Mouse (Mus musculus): ENCODE data around the gene Rpl4.
"Not testable (repeated sequence)": the region's sequence is repeated elsewhere in the genome, so short reads cannot be mapped to it uniquely, and the experiment has no call there.

Rpl4 gene

GRCm38 (mm10) chr9:64172816-64173665 is at the start of gene Rpl4, which contains the start of gene Zwilch:
Rpl4 (plus strand) TSS chr9:64173375.
Zwilch (minus strand) TSS chr9:64173104.
- in situ Hi-C loops (cut with MboI; ENCODE audit: low sequenced_read_pairs), result no loop called here

GRCm38 (mm10) chr9:64124846-64125245 is 48.3 kb upstream of the Rpl4 start:
- in situ Hi-C loops (cut with MboI; ENCODE audit: low sequenced_read_pairs), result not testable (repeated sequence)

- in situ Hi-C loops (cut with MboI; ENCODE audit: low sequenced_read_pairs), result no loop called here
Measured at GRCm38 (mm10) chr9:64125307-64125706, 47.9 kb upstream of the Rpl4 start.

GRCm38 (mm10) chr9:64126121-64126520 is 47.1 kb upstream of the Rpl4 start:
- in situ Hi-C loops (cut with MboI; ENCODE audit: low sequenced_read_pairs), result no loop called here

GRCm38 (mm10) chr9:64131623-64132022 is 41.6 kb upstream of the Rpl4 start:
- in situ Hi-C loops (cut with MboI; ENCODE audit: low sequenced_read_pairs), result no loop called here

GRCm38 (mm10) chr9:64138896-64139295 is 34.3 kb upstream of the Rpl4 start:
- in situ Hi-C loops (cut with MboI; ENCODE audit: low sequenced_read_pairs), result not testable (repeated sequence)

- in situ Hi-C loops (cut with MboI; ENCODE audit: low sequenced_read_pairs), result no loop called here
Measured at GRCm38 (mm10) chr9:64139879-64140278, 33.3 kb upstream of the Rpl4 start.

- in situ Hi-C loops (cut with MboI; ENCODE audit: low sequenced_read_pairs), result no loop called here
Measured at GRCm38 (mm10) chr9:64156641-64157040, 16.5 kb upstream of the Rpl4 start.

GRCm38 (mm10) chr9:64160471-64160870 is 12.7 kb upstream of the Rpl4 start:
- in situ Hi-C loops (cut with MboI; ENCODE audit: low sequenced_read_pairs), result no loop called here

- in situ Hi-C loops (cut with MboI; ENCODE audit: low sequenced_read_pairs), result not testable (repeated sequence)
Measured at GRCm38 (mm10) chr9:64169967-64170366, 3.2 kb upstream of the Rpl4 start.

GRCm38 (mm10) chr9:64172145-64172815 is 895 bp upstream of the Rpl4 start:
- in situ Hi-C loops (cut with MboI; ENCODE audit: low sequenced_read_pairs), result no loop called here

- in situ Hi-C loops (cut with MboI; ENCODE audit: low sequenced_read_pairs), result no loop called here
Measured at GRCm38 (mm10) chr9:64173666-64174220, 568 bp downstream of the Rpl4 start.

GRCm38 (mm10) chr9:64174341-64174740 is 1.2 kb downstream of the Rpl4 start:
- in situ Hi-C loops (cut with MboI; ENCODE audit: low sequenced_read_pairs), result no loop called here

- in situ Hi-C loops (cut with MboI; ENCODE audit: low sequenced_read_pairs), result no loop called here
Measured at GRCm38 (mm10) chr9:64174766-64175165, 1.6 kb downstream of the Rpl4 start.

GRCm38 (mm10) chr9:64175378-64175777 is 2.2 kb downstream of the Rpl4 start:
- in situ Hi-C loops (cut with MboI; ENCODE audit: low sequenced_read_pairs), result no loop called here

GRCm38 (mm10) chr9:64178610-64178973 is 5.4 kb downstream of the Rpl4 start:
- in situ Hi-C loops (cut with MboI; ENCODE audit: low sequenced_read_pairs), result no loop called here

GRCm38 (mm10) chr9:64178974-64179646 is 5.9 kb downstream of the Rpl4 start, which contains the start of gene Snapc5:
Snapc5 (plus strand) TSS chr9:64179274.
- in situ Hi-C loops (cut with MboI; ENCODE audit: low sequenced_read_pairs), result no loop called here

- in situ Hi-C loops (cut with MboI; ENCODE audit: low sequenced_read_pairs), result not testable (repeated sequence)
Measured at GRCm38 (mm10) chr9:64183295-64183694, 10.1 kb downstream of the Rpl4 start.

GRCm38 (mm10) chr9:64184166-64184840 is 11.1 kb downstream of the Rpl4 start:
- in situ Hi-C loops (cut with MboI; ENCODE audit: low sequenced_read_pairs), result no loop called here

- in situ Hi-C loops (cut with MboI; ENCODE audit: low sequenced_read_pairs), result no loop called here
Measured at GRCm38 (mm10) chr9:64193879-64194278, 20.7 kb downstream of the Rpl4 start.

GRCm38 (mm10) chr9:64195554-64195953 is 22.4 kb downstream of the Rpl4 start:
- in situ Hi-C loops (cut with MboI; ENCODE audit: low sequenced_read_pairs), result no loop called here

All from CH12F3 (cell line).